Mouse (Mus musculus) cerebellum, adult 2 months (tissue): ENCODE measurements around the gene Lgr5. TPM values are rescaled to one million over a fixed set of nuclear protein-coding genes. Genes with fewer than 3 reads are reported as not detected.

Experiments used
- DNase-seq, 2 experiments: peaks; one replicate each; pipeline ENCODE4 v3.0.0; 2021
- H3K27ac ChIP-seq: fragments of 200-500 bp; 2 replicates; pipeline ENCODE4 v1.5.1; 2012; ENCODE audit warnings: low read length, control low read depth, inconsistent platforms; ENCODE audit not compliant: insufficient read depth
- H3K27me3 ChIP-seq: fragments of 200-500 bp; 2 replicates; pipeline ENCODE4 v1.6.1; 2012; ENCODE audit warnings: inconsistent platforms, mild to moderate bottlenecking, low read length, moderate library complexity; ENCODE audit not compliant: control insufficient read depth, insufficient read depth
- H3K4me1 ChIP-seq: fragments of 200-500 bp; 2 replicates; pipeline ENCODE4 v1.6.1; 2011; ENCODE audit warnings: low read length; ENCODE audit not compliant: control insufficient read depth, insufficient read depth
- H3K4me3 ChIP-seq: fragments of 200-500 bp; replicated peaks from 2 replicates; pipeline ENCODE3; 2011; ENCODE audit warnings: mild to moderate bottlenecking, low read depth, low read length, control low read depth; ENCODE audit not compliant: insufficient read depth
- CTCF ChIP-seq: fragments of 200-500 bp; IDR thresholded peaks from 2 replicates; pipeline ENCODE4 v1.5.1; 2011; ENCODE audit warnings: low read depth, mild to moderate bottlenecking, control low read depth, low read length, moderate library complexity, borderline replicate concordance; ENCODE audit not compliant: insufficient read depth
- POLR2A ChIP-seq: fragments of 200-500 bp; IDR thresholded peaks from 2 replicates; pipeline ENCODE4 v1.6.1; 2011; ENCODE audit warnings: low read length, control low read depth, borderline replicate concordance; ENCODE audit not compliant: insufficient read depth
- WGBS: fragments of 180-500 bp; shearing (Covaris S2); methylation state at CpG from one replicate; pipeline ENCODE4 v1.1.7; 2018; 5-methylcytosine and 5-hydroxymethylcytosine counted together
- polyA plus RNA-seq: library from polyadenylated mRNA; depleted of rRNA; stranded (reverse); fragments of >200 nt; gene quantifications from 2 replicates; pipeline ENCODE4 v1.2.3, GENCODE M21; 2012

Lgr5 gene
- polyA plus RNA-seq, 1 experiment = 9.2 TPM

DNA sequence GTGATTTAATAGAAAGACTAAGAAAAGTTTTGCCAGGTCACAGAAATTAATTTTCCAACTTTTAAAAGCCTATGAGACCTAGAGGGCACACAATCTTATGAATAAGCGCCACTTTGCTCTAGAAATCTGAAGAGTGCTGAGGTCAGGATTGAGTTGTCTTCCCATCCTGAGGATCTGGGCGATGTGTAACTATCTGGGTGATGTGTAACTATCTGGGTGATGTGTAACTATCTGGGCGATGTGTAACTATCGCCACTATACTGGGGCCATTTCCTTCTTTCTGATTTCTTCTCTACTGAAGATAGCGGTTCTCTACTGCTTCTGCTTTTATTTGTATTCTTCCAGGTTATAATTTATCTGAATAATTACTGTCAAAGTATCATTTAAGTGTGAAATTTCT lies 76.6 kb downstream of the Lgr5 start:
- H3K4me1 ChIP-seq = no peaks in the 10 kb centered on the region
- no peak overlapping the region for H3K27ac ChIP-seq
- TF ChIP-seq POLR2A = no peak
- no peak for TF ChIP-seq CTCF
- DNase-seq = no peak
- WGBS = 93% methylated on average over 5 of the region's 5 CpGs
- no peak overlapping the region for H3K4me3 ChIP-seq
- no peaks in the 10 kb centered on the region; the same call in 1 of the 2 replicates for H3K27me3 ChIP-seq

DNA sequence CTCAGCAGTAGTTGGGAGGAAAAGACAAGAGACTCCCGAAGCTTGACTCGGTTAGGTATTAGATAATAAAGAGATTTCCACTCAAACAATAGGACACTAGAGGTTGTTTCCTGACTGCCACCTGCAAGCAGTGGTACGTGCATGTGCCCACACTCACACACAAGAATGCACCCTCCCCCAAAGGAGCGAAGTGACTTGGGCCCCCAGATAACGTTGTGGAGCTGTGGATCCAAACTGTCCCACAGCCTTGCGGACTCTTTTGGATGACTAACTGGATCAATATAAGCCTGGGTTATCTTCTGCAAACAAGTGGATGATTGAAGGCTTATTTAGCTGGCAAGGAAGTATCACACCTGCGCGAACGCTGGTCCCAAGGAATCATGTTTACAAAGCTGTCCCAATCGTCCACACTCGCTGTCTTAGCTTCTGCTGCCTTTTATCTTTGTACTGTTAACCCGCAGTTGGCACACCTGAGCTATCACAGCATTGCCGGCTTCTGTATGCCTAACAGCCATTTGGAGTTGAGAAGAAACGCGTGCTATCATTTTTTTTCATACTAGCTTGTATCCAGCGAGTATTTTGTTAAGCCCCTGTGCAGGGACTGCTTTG lies 81.8 kb downstream of the Lgr5 start:
- DNase-seq = no peak
- WGBS = 93% methylated on average over 16 of the region's 16 CpGs
- H3K4me3 ChIP-seq = no peak overlapping the region

DNA sequence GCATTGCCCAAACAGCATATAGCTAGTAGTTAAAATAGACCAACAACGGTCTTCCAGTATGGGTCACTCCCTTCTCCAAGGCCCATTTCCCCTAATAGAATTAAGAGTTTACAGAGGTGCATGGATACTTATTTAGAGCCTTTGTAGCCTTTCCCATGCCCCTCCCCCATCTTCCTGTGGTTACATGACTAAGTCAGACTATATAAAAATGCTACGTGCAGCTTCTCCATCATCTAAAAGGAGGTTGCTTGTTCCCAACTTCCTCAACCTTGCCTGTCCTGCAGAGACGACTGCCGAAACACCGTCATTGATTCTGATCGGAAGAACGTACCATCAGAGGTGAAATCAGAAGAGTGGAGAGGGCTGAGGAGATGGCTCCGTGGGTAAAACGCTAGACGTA lies 82.4 kb downstream of the Lgr5 start:
- no peak for TF ChIP-seq CTCF
- no peak for TF ChIP-seq POLR2A
- Histone ChIP-seq H3K27ac (no peak overlapping the region), H3K4me3 (no peak overlapping the region), H3K27me3 (no peaks in the 10 kb centered on the region), H3K4me1 (no peaks in the 10 kb centered on the region)
- no peak for DNase-seq
- WGBS = 93% methylated on average over 10 of the region's 10 CpGs

More for the DNA sequence above, 81.8 kb downstream of the Lgr5 start:
- Histone ChIP-seq H3K27me3 (no peaks in the 10 kb centered on the region), H3K27ac (no peak overlapping the region), H3K4me1 (no peaks in the 10 kb centered on the region)
- TF ChIP-seq CTCF = no peak
- no peak for TF ChIP-seq POLR2A

DNA sequence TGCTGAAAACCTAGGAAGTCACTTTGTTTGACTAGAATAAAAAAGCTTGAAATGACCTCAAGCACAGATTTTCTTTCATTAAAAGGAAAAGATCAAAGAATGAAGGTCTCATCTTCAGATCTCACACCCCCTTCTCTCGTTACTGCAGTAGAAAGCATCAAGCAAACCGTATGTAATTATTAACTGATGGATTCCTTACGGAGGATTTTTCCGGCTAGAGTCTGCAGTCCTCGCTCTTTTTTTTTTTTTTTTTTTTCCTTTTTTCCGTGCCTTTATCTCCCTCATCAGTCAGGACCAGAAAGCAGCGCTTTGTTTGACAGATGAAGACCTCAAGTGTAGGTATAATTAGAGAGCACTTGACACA lies 93.8 kb downstream of the Lgr5 start:
- no peak for DNase-seq
- WGBS = 36% methylated on average over 7 of the region's 7 CpGs
- no peak overlapping the region for H3K4me3 ChIP-seq

DNA sequence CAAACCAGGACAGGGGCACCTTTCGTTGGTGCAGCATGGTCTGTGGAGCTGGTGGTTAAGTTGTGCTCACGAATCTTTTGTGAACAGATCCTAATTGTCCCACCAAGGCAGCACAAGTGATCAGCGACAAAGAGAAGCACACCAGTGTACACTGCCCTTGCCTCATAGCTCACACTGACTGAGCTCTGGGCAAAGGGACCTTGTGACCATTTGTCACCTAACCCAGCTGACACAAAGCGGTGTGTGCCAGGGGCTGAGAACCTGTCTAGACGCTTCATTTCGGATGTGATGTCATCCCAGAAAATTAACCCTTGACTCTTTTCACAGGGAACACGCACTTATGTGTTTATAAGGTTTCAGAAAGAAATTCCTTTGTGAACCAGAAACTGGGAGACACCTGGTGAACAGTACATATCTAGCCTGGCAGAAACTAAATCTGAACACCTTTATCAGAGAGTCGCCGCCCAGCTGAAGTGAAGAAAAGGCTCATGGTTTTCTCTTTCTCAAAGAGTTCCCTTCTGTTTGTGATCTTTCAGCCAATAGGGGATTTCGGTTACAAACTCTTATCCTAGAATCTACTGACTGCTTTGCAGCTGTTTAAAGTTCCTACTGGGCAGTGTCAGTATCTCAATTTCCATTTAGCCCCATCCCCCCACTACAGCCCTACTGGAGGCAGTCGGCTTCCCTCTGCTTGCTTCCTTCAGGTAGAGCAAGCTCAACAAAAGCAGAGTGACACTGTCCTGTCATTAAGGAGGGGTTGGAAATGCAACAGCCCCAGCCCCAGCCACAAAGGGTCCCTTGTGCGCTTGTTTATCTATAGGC lies 94.4 kb downstream of the Lgr5 start:
- no peak overlapping the region for H3K27ac ChIP-seq
- TF ChIP-seq POLR2A (no peak), CTCF (no peak)
- H3K4me1 ChIP-seq = no peaks in the 10 kb centered on the region
- WGBS = 64% methylated on average over 12 of the region's 12 CpGs
- no peaks in the 10 kb centered on the region for H3K27me3 ChIP-seq
- H3K4me3 ChIP-seq = no peak overlapping the region
- no peak for DNase-seq

More for the DNA sequence above, 93.8 kb downstream of the Lgr5 start:
- Histone ChIP-seq H3K4me1 (no peaks in the 10 kb centered on the region), H3K27me3 (no peaks in the 10 kb centered on the region), H3K27ac (no peak overlapping the region)
- no peak for TF ChIP-seq POLR2A
- TF ChIP-seq CTCF = no peak

DNA sequence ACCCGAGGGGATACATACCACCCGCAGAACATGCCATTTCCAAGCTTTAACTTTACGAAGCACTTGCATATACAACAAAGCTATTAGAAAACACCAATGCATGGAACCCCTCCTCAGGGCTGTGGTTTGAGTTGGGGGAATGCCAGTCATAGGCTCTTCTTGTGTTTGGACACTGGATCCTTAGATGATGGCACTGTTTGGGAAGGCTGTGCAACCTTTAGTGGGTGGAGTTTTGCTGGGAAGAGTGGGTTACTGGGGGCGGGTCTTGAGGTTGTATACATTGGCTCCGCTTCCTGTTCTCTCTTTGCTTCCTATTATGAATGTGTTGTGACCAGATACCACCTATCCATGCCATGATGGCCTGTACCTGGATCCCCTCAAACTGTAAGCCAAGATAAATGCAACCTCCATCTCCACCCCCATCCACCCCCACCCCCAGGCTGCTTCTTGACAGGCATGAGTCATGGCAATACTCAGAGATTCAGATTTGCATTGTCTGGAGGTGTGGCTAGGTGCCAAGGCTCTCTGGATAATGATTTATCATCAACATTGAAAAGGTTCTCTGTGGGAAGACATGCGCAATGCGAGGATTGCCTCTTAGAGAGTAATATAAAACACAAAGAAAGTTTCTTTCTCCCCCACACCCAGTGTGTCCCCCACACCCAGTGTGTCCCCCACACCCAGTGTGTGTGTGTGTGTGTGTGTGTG lies 95.6 kb downstream of the Lgr5 start:
- no peak for DNase-seq
- WGBS = 97% methylated on average over 7 of the region's 7 CpGs
- no peak overlapping the region for H3K4me3 ChIP-seq
- no peaks in the 10 kb centered on the region for H3K4me1 ChIP-seq
- TF ChIP-seq CTCF = no peak
- no peak overlapping the region for H3K27ac ChIP-seq
- no peaks in the 10 kb centered on the region for H3K27me3 ChIP-seq

DNA sequence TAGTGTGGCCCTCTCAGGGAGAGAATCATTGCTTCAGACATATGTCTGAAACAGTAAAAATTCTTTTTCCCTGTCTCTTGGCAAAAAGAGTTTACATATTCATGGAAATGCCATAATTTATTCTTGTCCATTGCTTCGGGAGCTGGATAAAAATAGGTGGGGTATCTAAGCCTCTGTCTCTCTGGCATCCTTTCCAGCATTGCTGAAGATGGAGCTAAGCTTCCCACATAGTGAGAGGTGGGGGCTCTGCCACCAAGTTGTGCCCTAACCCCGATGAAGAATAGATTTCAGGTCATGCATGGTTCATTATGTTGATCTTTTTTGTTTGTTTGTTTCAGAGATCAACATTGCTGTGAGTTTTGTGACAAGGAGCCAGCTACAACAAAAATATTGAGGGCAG lies 102.0 kb downstream of the Lgr5 start:
- Histone ChIP-seq H3K27ac (no peak overlapping the region), H3K4me1 (0 out of 2 replicates have a peak, but pooled peaks cover 3% of the 10 kb centered on the region), H3K4me3 (no peak overlapping the region), H3K27me3 (no peaks in the 10 kb centered on the region)
- WGBS = 64% methylated on average over 2 of the region's 2 CpGs
- no peak for DNase-seq
- TF ChIP-seq CTCF = no peak
- no peak for TF ChIP-seq POLR2A
